In genomic region chr10:122931193-122931832, GRCm38 (mm10) we compare ENCODE assay signal across 8 mouse cellular contexts.
DNase-seq lines count a peak whose midpoint lies in the region; ATAC-seq and TF ChIP-seq lines count a peak whose summit lies in the region.

No protein-coding gene starts in this region.

- no peaks in the 10 kb centered on the region for H3K79me2 ChIP-seq in heart, adult 2 months (replicated peaks; ENCODE audit: control insufficient read depth, insufficient read depth, low read length)

- ATAC-seq in embryonic facial prominence, embryonic 11.5 days (replicated peaks; ENCODE audit: insufficient number of reproducible peaks, low FRiP score, low TSS enrichment, low read depth) = 0 out of 2 replicates have a peak, but pooled peaks have one; percentile 10
- peak; percentile 61; the same call in 1 of the 2 replicates for ATAC-seq in kidney, embryonic 14.5 days (ENCODE audit: low FRiP score, low TSS enrichment)
- peak; percentile 72 for ATAC-seq in limb, embryonic 13.5 days (ENCODE audit: low FRiP score, low read depth)

- peaks cover 11% of the 10 kb centered on the region; the same call in 1 of the 2 replicates for H3K4me1 ChIP-seq in embryonic facial prominence, embryonic 11.5 days (ENCODE audit: control insufficient read depth, insufficient read depth, low read length)
- no peaks in the 10 kb centered on the region for H3K4me1 ChIP-seq in heart, adult 2 months (ENCODE audit: control insufficient read depth, insufficient read depth, low read length)
- H3K4me1 ChIP-seq in kidney, embryonic 14.5 days (ENCODE audit: control insufficient read depth, insufficient read depth, low read length) = peaks cover 30% of the 10 kb centered on the region
- peaks cover 54% of the 10 kb centered on the region for H3K4me1 ChIP-seq in limb, embryonic 13.5 days
- H3K4me1 ChIP-seq in olfactory bulb, adult 2 months (ENCODE audit: control insufficient read depth, insufficient read depth, low read length) = peaks cover 25% of the 10 kb centered on the region

- H3K4me3 ChIP-seq in embryonic facial prominence, embryonic 11.5 days (ENCODE audit: low read depth, low read length) = no peak overlapping the region
- no peak overlapping the region for H3K4me3 ChIP-seq in heart, adult 2 months
- no peak overlapping the region for H3K4me3 ChIP-seq in kidney, embryonic 14.5 days (ENCODE audit: low read length)
- H3K4me3 ChIP-seq in limb, embryonic 13.5 days = no peak overlapping the region
- H3K4me3 ChIP-seq in olfactory bulb, adult 2 months (ENCODE audit: insufficient read depth, low read depth, low read length) = no peak overlapping the region

- no peaks in the 10 kb centered on the region for H3K27me3 ChIP-seq in embryonic facial prominence, embryonic 11.5 days (ENCODE audit: control insufficient read depth, insufficient read depth, low read length)
- H3K27me3 ChIP-seq in heart, adult 2 months (ENCODE audit: control insufficient read depth, insufficient read depth, low read length) = no peaks in the 10 kb centered on the region
- no peaks in the 10 kb centered on the region for H3K27me3 ChIP-seq in kidney, embryonic 14.5 days (ENCODE audit: control insufficient read depth, insufficient read depth, low read length)
- no peaks in the 10 kb centered on the region; the same call in 1 of the 2 replicates for H3K27me3 ChIP-seq in limb, embryonic 13.5 days

- 13% methylated on average over 13 of the region's 13 CpGs for WGBS in embryonic facial prominence, embryonic 11.5 days
- 39% methylated on average over 13 of the region's 13 CpGs for WGBS in heart, adult 2 months
- 24% methylated on average over 13 of the region's 13 CpGs for WGBS in kidney, embryonic 14.5 days
- WGBS in limb, embryonic 13.5 days = 12% methylated on average over 13 of the region's 13 CpGs
- WGBS in olfactory bulb, adult 2 months = 28% methylated on average over 13 of the region's 13 CpGs

- peak; percentile 40 for DNase-seq in adrenal gland, postnatal 10 days
- no peak for DNase-seq in adrenal gland, adult 8-10 months
- peak; percentile 53 for DNase-seq in embryonic facial prominence, embryonic 11.5 days (ENCODE audit: low spot score)
- peak; percentile 47 for DNase-seq in heart, adult 2 months
- DNase-seq in urinary bladder, adult 18-20 months (ENCODE audit: low spot score in 2 of 2) = no peak

- TF ChIP-seq POLR2A in heart, adult 2 months (IDR thresholded peaks at IDR 0.05; ENCODE audit: insufficient read depth, low read depth, low read length) = no peak
- no peak for TF ChIP-seq POLR2A in olfactory bulb, adult 2 months (IDR thresholded peaks at IDR 0.05; ENCODE audit: insufficient read depth, low read depth, low read length)

- H3K36me3 ChIP-seq in embryonic facial prominence, embryonic 11.5 days (replicated peaks; ENCODE audit: control insufficient read depth, insufficient read depth, low read depth, low read length) = no peaks in the 10 kb centered on the region
- no peaks in the 10 kb centered on the region for H3K36me3 ChIP-seq in heart, adult 2 months (ENCODE audit: control insufficient read depth, insufficient read depth, low read length)
- H3K36me3 ChIP-seq in kidney, embryonic 14.5 days (ENCODE audit: control insufficient read depth, insufficient read depth, low read length) = no peaks in the 10 kb centered on the region
- H3K36me3 ChIP-seq in limb, embryonic 13.5 days = no peaks in the 10 kb centered on the region

- no peak for TF ChIP-seq CTCF in heart, adult 2 months (IDR thresholded peaks at IDR 0.05)
- no peak for TF ChIP-seq CTCF in olfactory bulb, adult 2 months (IDR thresholded peaks at IDR 0.05; ENCODE audit: insufficient read depth, low read depth, low read length)

- H3K4me2 ChIP-seq in embryonic facial prominence, embryonic 11.5 days (ENCODE audit: low read depth, low read length) = no peak overlapping the region
- no peak overlapping the region for H3K4me2 ChIP-seq in kidney, embryonic 14.5 days (replicated peaks; ENCODE audit: low read depth, low read length)
- H3K4me2 ChIP-seq in limb, embryonic 13.5 days (replicated peaks) = peak overlapping the region; percentile 19

- peak overlapping the region; percentile 25; the same call in 1 of the 2 replicates for H3K9ac ChIP-seq in embryonic facial prominence, embryonic 11.5 days (replicated peaks; ENCODE audit: low read length)
- no peak overlapping the region for H3K9ac ChIP-seq in heart, adult 2 months (ENCODE audit: low read depth, low read length)
- peak overlapping the region; percentile 14; the same call in 1 of the 2 replicates for H3K9ac ChIP-seq in kidney, embryonic 14.5 days (ENCODE audit: low read depth, low read length)
- peak overlapping the region; percentile 15; the same call in 1 of the 2 replicates for H3K9ac ChIP-seq in limb, embryonic 13.5 days

- no peaks in the 10 kb centered on the region for H3K9me3 ChIP-seq in embryonic facial prominence, embryonic 11.5 days (replicated peaks; ENCODE audit: control insufficient read depth, low read length)
- no peaks in the 10 kb centered on the region for H3K9me3 ChIP-seq in kidney, embryonic 14.5 days (ENCODE audit: control insufficient read depth, low read length)
- no peaks in the 10 kb centered on the region for H3K9me3 ChIP-seq in limb, embryonic 13.5 days

- TF ChIP-seq EP300 in heart, adult 2 months (IDR thresholded peaks at IDR 0.05; ENCODE audit: insufficient read depth, low read depth, low read length) = no peak

- no peak overlapping the region; the same call in 1 of the 2 replicates for H3K27ac ChIP-seq in embryonic facial prominence, embryonic 11.5 days (replicated peaks; ENCODE audit: low read depth, low read length)
- H3K27ac ChIP-seq in heart, adult 2 months = no peak overlapping the region
- H3K27ac ChIP-seq in kidney, embryonic 14.5 days (ENCODE audit: low read depth, low read length) = no peak overlapping the region; the same call in 1 of the 2 replicates
- H3K27ac ChIP-seq in limb, embryonic 13.5 days = peak overlapping the region; percentile 33; the same call in 1 of the 2 replicates
- H3K27ac ChIP-seq in olfactory bulb, adult 2 months (ENCODE audit: insufficient read depth, low read depth, low read length) = peak overlapping the region; percentile 19; the same call in 1 of the 2 replicates

- intact Hi-C loops in heart, adult 2 months (cut with DNase I) = no loop called here

Comparison
In these comparisons a context has a peak if more than half of its experiments do, and no peak if none do; other contexts are left out.
1. DNase-seq: peak in adrenal gland, postnatal 10 days (single experiment), embryonic facial prominence, embryonic 11.5 days (single experiment) and heart, adult 2 months (2 of 2); none in adrenal gland, adult 8-10 months (single experiment) and urinary bladder, adult 18-20 months (0 of 2).
2. ATAC-seq: peak in every context shown above with its lines; median percentile 72 in limb, embryonic 13.5 days; 61 in kidney, embryonic 14.5 days; 10 in embryonic facial prominence, embryonic 11.5 days.
3. H3K27ac ChIP-seq: peak in limb, embryonic 13.5 days (single experiment) and olfactory bulb, adult 2 months (single experiment); none in embryonic facial prominence, embryonic 11.5 days (single experiment), heart, adult 2 months (single experiment) and kidney, embryonic 14.5 days (single experiment).